Mouse (Mus musculus) cerebellum, adult 8-10 months (tissue): ENCODE data around the gene Rnf130.
"Not testable (repeated sequence)": the region's sequence is repeated elsewhere in the genome, so short reads cannot be mapped to it uniquely, and the experiment has no call there.

ENCODE experiments used
- DNase-seq: peaks from one replicate; pipeline ENCODE4 v3.0.0; 2022

The Rnf130 gene

DNA sequence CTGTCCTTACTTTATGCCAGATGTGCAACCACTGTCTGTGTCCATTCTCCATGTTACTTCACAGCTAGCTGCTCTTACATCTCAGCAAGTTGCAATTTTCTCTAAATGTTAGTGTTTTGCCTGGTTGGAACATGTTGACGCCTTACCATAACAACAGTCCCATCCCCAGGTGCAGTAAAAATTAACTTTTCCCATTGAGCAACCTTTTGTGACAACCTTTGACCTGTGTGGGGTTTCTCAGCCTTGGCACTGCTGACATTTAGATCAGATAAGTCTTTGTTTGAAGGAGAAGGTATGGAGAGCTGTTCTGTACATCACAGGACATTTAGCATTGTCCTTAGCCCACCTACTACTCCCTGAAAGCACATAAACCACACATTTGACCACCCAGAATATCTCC, 64.7 kb downstream of the Rnf130 start:
- DNase-seq = no peak

DNA sequence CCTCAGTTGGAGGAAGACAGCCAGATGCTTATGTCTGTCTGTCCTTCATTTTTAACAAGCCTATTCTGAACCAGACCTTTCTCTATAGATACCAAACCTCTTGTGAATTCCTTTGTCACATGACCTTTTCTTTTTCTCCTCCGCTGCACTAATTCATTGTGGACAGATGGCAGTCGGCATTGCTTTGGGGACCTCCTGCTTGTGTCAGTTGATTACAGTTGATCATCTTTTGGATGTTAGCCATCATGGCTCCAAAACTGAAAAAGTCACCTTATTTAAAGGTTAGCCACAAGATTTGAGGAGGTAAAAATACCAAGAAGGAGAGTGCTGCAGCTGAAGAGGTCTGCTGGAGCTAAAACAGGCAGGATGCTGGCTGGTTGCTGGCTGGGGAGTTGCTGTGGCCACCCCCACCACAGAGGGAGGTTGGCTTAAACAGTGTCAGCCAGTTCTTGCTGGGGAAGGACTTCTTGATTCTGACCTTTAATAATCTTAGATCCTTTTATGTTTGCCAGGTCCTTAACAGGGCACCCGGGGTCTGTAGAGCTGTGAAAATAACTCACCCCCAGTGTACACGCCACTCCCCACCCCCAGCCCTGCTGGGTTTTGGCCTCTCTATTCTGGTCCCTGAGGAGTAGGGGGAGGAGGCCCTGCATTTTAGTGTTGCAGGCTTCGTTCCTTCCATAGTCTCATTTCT, 66.0 kb downstream of the Rnf130 start:
- DNase-seq = peak; percentile 81

DNA sequence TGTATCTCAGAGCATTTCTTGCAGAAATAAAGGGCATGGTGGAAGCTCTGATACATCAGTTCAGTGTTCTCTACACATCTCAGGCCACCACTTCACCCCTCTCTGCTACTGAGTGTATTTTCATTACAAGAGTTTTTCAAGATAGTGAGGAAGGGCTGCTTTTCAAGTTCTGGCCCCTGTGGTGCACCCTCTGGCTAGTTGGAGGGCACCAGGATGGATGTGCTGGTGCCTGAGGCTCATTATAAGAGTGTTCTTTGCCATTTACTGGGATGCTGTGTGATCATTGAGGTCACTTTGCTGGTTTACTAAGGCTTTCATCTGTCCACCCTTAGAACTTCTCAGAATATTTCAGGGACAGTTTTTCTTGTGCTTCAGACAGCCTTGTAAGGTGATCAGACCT, 66.5 kb downstream of the Rnf130 start:
- no peak for DNase-seq

DNA sequence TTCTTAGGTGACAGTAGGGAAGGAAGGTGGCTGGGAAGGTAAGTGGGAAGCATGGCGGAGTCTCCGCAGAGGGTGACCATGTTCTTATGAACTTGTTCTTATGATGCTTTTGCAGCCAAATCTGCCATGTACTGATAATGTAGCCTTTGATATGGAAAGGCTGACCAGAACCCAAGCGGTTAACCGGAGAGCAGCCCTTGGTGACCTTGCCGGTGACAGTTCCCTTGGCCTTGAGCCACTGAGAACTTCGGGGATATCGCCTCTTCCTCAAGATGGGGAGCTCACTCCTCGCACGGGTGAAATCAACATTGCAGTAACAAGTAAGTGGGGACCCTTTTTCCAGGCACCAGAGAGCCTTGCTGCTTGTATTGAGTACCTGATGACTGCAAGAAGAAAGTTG, 70.5 kb downstream of the Rnf130 start:
- DNase-seq = no peak

DNA sequence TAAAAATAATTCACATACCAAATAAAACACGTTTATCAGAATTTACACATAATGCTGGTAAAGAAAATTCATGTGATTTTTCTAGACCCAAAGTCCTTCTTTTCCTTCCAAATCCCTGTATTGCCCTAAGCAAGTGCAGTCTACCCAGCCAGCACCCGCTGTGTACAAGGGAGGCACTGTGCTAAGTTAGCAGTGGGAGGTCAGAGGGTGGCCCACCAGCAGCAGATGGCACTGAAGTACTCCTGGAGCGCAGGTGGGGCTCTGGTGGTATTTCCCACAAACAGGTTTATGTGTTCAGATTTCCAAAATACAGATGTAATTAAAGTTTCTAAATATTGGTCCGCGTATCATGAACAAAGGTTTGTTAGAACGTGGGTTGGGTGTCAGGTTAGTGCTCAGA, 71.9 kb downstream of the Rnf130 start:
- peak; percentile 66 for DNase-seq

DNA sequence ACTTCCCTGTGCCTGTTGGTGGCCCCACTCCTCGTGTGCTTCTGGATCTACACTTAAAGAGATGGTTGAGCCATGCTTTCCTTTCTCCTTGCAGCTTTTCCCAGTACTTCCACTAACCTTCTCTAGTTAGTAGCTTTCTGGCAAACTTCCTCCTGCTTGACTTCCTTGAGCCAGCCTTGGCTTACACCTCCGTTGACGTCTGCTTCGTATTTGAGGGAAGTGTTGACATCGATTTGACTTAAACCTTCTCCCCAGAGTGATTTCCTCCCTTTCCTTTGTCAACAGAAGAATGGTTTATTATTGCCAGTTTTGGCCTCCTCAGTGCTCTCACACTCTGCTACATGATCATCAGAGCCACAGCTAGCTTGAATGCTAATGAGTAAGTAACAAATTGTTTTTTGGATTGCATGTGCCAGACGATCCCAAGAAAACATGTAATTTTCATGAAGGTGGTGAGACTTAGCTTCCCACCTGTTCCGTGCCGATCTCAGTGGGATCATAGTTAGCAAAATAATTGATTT, 73.9 kb downstream of the Rnf130 start:
- DNase-seq = no peak

DNA sequence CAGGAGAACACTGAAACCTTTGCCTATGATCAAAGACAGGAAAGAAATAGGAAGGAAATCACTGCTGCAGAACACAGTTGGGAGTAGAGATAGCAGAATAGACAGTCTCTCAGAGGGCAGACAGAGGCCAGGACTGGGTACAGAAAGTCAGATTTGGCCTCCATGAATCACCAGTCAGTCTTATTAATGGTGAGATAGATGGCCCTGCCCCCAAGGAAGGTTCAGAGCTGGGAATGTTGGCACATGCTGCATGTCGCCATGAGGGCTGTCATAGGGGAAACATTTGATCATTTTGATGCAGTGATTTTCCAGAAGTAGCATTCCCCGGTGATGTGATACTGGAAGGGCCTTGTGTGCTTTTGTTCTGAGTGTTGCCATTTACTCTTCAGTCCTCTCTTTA, 74.5 kb downstream of the Rnf130 start:
- DNase-seq = no peak

DNA sequence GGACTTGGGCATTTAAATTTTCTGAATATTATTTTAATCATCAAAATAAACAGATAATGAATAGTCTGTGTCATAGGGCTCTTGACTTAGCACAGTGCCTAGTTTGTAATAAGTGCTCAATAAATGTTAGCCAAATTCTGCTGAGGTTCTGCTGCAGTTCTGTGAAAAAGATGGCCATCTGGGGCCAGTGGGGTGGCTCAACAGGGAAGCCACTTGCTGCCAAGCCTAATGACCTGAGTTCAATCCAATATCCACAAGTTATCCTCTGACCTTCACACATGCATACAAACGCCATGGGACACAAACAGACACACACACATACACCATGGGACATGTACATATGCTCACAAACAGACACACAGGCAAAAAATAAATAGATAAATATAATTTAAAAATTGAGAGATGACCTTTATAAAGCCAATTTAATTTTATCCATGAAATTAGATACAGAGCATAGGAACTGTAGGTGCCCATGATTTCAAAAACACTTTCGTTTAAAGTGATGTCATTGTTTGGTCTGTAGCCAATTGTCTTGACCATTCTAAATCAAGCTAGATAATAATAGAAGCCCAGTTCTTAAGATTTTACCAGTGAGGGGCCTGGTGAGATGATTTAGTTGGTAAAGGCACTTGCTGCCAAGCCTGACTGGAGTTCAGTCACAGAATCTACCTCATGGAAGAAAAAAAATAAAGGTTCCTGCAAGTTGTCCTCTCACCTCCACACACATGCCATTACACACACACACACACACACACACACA, 75.6 kb downstream of the Rnf130 start:
- DNase-seq = peak; percentile 90

DNA sequence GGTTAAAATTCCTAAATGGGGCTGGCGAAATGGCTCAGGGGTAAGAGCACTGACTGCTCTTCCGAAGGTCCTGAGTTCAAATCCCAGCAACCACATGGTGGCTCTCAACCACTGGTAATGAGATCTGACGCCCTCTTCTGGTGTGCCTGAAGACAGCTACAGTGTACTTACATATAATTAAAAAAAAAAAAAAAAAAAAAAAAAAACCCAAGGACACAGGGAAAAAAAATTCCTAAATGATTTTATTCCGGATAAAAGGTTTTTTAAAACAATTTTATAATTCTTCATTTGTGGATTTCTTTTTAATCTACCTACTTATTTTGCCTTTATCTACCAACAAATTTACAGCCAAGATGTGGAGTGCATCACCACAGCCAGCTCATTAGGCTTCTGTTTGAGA, 76.8 kb downstream of the Rnf130 start:
- not testable (repeated sequence) for DNase-seq

DNA sequence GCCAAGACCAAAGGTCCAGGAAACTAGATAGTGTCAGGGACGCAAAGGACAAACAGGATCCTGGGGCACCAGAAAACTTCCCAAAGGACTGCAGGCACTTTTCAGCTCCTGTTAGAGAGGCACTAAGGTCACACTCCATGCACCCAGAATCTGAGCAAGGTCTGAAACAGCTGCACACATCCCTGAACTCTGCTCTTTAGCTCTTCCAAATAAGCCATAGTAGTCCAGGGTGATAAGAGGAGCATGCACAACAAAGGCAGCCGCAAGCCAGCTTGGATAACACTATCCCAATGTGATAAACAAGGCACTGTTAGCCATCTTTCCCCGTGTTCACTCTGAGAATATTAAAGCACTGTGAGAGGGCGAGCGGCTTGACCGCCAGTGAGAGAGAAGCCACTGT, 78.9 kb downstream of the Rnf130 start:
- DNase-seq = no peak

DNA sequence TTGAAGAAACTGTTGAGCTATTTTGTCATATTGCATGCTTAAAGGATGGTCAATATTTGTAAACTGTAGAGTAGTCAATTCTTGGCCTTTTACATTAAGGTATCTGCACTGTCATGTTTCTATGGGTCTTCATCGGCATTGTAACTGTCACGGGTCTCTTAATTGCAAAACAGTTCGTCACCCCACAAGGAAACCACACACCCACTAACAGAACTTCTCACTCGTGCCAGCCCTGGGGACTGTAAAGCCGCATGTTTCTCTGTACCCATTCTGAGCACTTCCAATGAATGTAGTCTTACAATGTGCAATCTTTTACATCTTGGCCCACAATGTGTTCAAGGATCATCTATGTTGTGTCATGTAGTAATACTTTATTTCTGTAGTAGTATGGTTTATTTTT, 80.1 kb downstream of the Rnf130 start:
- DNase-seq = no peak

DNA sequence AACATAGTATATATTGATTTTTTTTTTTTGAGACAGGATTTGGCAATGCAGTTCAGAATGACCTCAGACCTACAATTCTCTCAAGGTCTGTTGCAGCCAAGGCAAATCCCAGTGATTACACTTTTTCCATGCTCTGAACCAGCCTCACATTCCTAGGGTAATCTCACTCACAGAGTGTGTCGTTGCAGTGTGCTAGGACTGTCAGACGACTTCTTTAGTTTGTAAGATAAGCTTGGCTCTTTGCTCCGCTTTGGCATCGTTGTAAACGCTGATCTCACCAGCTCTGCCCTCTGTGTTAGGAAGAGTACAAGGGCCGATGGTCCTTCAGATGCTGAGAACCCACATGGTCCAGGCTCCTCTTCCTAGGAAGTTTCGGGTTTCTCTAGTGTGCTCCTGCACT, 80.9 kb downstream of the Rnf130 start:
- no peak for DNase-seq

DNA sequence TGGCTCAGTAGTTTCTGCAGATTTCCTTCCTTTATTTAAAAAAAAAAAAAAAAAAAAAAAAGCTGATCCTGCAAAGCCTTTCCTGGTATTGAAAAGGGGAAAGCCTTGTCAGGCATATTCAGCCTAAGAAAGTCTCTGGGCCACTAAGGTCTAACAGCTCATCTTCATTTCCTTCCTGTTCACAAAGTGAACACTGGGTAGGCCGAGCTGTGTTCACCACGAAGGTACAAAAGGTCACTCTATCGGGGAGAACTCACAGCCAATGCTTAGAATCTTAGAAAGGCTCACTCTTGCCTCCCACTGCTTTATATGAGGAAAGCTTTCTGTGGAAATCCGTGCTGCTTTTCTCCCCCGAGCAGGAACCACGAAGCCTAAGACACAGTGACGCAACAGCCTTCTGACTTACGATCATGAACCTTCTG, 83.7 kb downstream of the Rnf130 start:
- no peak for DNase-seq

DNA sequence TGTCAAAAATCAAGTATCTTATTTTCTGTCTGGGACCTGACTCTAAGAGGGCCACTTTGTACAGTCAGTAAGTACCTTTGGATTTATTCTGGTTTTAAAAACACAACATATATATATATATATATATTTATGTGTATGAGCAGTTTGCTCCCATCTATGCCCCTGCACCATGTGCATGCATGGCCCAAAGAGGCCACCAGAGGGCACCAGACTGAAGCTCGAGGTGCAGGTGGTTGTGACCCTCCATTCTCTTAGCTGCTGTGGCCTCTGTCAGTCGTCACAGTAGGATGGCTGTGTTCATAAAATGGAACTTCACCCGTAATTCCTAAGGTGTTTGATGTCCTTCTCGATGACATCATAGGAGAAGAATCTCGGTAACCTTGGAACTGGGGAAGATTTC, 89.2 kb downstream of the Rnf130 start:
- peak; percentile 70 for DNase-seq

DNA sequence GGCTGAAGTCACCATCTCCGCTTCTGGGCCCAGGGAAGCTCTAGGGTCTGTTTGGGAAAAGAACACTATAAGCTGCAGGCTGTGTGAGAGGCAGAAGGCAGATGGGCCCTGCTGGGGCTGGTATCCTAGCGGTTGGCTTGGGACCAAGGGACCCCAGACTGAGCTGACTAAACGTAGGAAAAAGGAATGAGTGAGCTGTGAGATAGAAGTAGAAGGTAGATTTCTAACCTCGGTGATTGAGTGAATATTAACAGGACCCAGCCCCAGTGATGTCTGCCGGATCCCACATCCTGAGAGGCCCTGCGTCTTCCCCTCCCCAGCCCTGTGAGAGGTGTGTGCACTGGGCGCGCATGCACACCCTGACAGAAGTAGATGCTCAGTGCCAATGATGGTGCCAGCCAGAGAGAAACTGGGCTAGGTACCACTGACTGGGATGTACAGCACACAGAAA, 97.5 kb downstream of the Rnf130 start:
- peak; percentile 48 for DNase-seq

DNA sequence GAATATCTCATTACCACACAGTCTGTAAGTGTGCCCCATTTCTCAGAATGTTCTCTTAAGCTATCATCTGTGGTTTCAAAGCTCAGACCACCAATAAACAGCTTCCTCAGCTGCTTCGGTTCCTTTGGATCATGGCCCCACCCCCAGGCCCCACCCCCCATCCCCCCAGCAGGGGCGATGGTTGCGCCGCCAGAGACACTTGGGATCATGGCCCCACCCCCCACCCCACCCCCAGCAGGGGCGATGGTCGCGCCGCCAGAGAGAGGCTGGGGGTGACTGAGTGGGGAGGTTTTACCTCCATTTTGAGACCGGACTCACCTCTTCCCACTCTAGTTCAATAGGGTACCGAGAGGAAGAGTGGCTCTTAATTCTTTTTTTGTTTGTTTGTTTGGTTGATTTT, 102.6 kb downstream of the Rnf130 start:
- DNase-seq = no peak

DNA sequence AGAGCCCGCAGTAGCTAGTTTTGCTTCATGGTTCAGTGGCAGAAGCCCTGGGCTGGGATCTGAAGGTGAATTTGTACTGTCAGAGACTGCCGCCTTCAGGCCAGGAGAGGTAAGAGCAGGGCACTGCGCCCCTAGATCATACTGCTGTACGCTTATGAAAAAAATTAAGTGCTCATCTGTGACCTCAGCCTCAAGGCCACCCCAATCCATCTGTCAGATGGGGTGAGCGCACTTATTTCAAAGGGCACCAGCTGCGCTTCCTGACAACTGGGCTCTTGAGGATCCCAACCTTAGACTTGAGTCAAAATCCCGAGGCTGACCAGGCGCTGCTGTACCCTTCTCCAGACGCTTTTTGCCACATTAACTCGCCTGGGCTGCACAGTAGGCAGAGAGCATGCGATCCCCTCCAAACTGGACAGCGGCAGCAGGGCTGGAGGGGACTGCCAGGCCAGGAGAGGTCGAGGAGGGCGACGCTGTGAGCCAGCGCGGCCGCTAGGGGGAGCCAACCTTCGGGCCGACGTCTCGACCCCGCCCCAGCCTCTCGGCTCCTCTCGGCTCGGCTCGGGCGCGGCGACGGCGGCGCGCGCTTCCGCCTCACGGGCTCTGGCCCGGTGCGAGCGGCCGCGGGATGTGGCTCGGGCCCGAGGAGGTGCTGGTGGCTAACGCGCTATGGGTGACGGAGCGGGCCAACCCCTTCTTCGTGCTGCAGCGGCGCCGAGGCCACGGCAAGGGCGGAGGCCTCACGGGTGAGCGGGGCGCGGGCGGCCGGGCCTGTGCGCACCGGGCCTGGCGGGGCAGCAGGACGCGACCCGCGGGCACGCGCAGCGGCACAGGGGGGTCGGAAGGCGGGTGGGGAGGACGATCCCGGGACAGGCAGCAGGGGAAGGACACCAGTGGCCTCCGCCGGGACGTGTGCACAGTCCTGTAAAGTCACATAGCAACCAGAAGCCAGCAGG, 105.9 kb downstream of the Rnf130 start, which contains the start of gene Tbc1d9b:
TSS of gene Tbc1d9b (plus strand) at position 586 of the 956 bp plus-strand sequence.
- peak; percentile 90 for DNase-seq

DNA sequence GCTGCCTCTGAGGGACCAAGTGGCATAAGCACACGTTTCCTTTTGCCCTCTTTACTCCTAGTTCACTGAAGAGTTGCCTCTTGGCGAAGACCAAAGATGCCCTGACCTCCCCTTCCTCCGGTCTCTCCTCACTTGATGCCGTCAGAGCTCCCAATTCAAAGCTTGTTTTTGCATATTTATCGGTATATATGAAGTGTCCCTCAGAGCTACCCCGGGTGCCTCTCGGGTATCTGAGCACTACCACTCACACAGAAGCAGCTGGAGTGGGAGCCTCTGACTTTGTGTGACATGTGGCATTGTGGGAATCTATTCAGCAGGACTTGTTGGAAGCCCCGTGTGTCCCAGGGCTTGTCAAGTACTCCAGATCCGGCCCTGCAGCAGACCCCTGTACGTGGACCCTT, 106.7 kb downstream of the Rnf130 start:
- no peak for DNase-seq

DNA sequence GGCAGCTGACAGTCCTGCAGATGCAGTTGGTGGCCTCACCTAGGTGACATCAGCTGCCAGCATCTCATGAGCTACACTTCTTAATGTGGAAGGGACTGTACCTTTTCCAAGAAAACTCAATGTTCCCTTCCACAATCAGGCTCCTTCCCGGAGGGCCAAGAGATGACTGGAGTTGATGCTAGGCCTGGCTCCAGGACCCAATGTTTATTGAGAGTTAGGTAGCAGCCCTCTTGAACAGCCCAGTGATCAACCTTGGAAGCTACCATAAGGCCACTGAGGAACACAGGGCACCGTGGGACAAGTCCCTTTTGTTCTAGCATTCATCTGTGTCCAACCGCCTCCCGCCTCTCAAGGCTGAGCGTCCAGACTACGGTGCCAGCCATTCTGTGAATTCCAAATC, 107.1 kb downstream of the Rnf130 start:
- no peak for DNase-seq

DNA sequence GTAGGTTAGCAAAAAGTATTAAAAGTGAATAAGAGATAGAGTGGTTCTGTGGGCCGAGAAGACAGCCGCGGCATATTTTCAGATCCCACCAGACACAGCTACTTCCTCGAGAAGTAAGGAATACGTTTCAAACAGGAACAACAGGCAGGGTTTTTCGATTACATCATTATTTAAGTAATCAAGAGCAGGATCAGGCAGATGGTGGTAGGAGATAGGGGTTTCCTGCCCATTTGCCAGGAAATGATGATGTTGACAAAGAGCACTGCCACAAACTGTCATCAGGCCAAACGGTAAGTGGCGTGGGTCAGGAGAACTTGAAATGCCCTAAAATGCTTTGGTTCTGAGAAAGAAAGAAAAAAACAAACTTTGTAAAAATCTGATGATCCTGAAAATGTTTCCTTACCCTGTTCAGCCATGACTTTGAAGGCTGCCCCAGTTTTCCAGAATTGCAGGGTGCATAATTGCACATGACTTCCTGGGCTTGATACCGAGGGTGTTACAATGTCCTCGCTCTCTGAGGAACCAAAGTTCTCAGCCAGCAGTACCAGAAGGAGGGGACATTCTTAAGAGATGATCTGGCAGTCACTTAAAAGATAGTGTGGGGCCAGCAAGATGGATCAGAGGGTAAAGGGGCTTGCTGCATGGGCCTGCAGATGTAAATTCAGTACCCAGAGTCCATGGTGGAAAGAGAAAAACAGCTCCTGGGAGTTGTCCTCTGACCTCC, 109.2 kb downstream of the Rnf130 start:
- DNase-seq = no peak

DNA sequence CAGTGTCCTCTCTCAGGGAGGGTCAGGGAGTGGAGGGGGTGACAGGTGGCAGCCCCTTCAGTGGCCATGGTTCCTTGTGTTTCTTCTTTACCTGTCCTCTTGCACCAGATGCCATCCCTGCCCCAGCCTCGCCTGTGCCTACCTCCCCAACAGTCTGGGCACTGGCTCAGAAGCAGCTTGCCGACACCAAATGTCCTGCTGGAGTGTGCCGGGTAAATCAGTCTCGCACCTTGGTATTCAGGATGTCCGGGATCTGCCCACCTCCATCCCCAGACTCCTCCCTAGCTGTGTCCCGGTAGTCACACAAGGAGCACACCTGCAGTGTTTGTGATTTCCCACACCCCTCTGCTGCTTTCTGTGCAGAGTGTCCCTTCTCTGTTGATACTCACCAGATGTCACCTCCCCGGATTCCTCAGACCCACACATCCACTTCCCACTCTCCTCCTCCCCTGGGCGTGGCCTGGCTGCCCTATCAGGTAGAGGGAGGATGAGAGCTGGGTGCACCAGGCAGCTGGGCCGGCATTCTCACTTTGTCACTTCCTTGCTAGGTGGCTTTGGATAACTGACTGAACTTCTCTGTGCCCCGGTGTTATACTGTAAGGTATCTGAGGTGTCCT, 113.2 kb downstream of the Rnf130 start:
- DNase-seq = peak; percentile 43

DNA sequence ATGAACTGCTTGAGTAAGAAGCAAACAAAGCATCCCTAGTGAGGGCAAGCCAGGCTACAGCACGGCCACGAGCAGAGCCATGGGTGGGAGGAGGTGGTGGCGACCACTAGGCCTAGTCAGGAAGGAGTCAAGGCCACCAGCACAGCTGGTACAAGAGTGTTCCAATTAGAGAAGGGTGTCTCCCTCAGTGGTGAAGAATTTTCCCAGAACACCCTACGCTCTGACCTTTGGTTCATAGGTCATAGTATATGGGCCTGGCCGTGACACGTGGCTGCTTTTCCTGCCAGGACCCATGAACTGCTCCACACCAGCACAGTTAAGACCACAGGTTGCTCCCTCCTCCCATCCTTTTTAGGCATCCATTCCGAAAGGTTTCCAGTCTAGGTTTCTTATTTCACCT, 114.4 kb downstream of the Rnf130 start:
- no peak for DNase-seq
